Mouse (Mus musculus): ENCODE measurements around the gene Polr2f.

- TF ChIP-seq POLR2A (IDR thresholded peaks at IDR 0.05; ENCODE audit: insufficient read depth, low read depth, low read length) (no peak), CTCF (IDR thresholded peaks at IDR 0.05; ENCODE audit: insufficient read depth, low read depth, low read length) (no peak)
Observed at GRCm38 (mm10) chr15:79129311-79129710, 11.5 kb upstream of the Polr2f start.

Data from olfactory bulb, adult 2 months (tissue).